Mouse (Mus musculus): ENCODE data around the gene Rtf2. TPM values are rescaled to one million over a fixed set of nuclear protein-coding genes. Genes with fewer than 3 reads are reported as not detected.

Rtf2 gene
- total RNA-seq, 1 experiment = 51.0 TPM

GRCm38 (mm10) chr2:172404239-172404638 is 36.1 kb upstream of the Rtf2 start:
- Histone ChIP-seq H3K4me3 (ENCODE audit: insufficient read depth in 1 of 2, low read depth in 1 of 2, low read length in 2 of 2, poor library complexity in 1 of 2, severe bottlenecking in 1 of 2) (no peak overlapping the region), H3K9ac (ENCODE audit: insufficient read depth, low read depth, low read length, poor library complexity, severe bottlenecking) (no peak overlapping the region), H3K27ac (ENCODE audit: insufficient read depth, low read depth, low read length, poor library complexity, severe bottlenecking) (no peak overlapping the region), H3K9me3 (ENCODE audit: control insufficient read depth, insufficient read depth, low read depth, low read length) (no peaks in the 10 kb centered on the region), H3K36me3 (ENCODE audit: control insufficient read depth, insufficient read depth, low read length, poor library complexity, severe bottlenecking) (no peaks in the 10 kb centered on the region), H3K4me1 (ENCODE audit: control insufficient read depth in 2 of 2, insufficient read depth in 2 of 2, low read length in 2 of 2, poor library complexity in 1 of 2) (peaks cover 2 to 17% of the 10 kb centered on the region in 2 experiments; a peak in 3 of 4 replicates)
- TF ChIP-seq ZNF384 (IDR thresholded peaks at IDR 0.05; ENCODE audit: low read depth, low read length) = no peak
- DNase-seq (ENCODE audit: low read depth, low spot score) = no peak
- in situ Hi-C loops (cut with MboI; ENCODE audit: low sequenced_read_pairs in 2 of 2, unreplicated experiment in 2 of 2) = no loop called here

GRCm38 (mm10) chr2:172405011-172405410 is 35.3 kb upstream of the Rtf2 start:
- in situ Hi-C loops (cut with MboI; ENCODE audit: low sequenced_read_pairs in 2 of 2, unreplicated experiment in 2 of 2) = no loop called here
- Histone ChIP-seq H3K9me3 (ENCODE audit: control insufficient read depth, insufficient read depth, low read depth, low read length) (no peaks in the 10 kb centered on the region), H3K4me3 (ENCODE audit: insufficient read depth in 1 of 2, low read depth in 1 of 2, low read length in 2 of 2, poor library complexity in 1 of 2, severe bottlenecking in 1 of 2) (no peak overlapping the region), H3K9ac (ENCODE audit: insufficient read depth, low read depth, low read length, poor library complexity, severe bottlenecking) (no peak overlapping the region), H3K4me1 (ENCODE audit: control insufficient read depth in 2 of 2, insufficient read depth in 2 of 2, low read length in 2 of 2, poor library complexity in 1 of 2) (peaks cover 0 to 12% of the 10 kb centered on the region in 2 experiments; a peak in 2 of 4 replicates), H3K36me3 (ENCODE audit: control insufficient read depth, insufficient read depth, low read length, poor library complexity, severe bottlenecking) (no peaks in the 10 kb centered on the region), H3K27ac (ENCODE audit: insufficient read depth, low read depth, low read length, poor library complexity, severe bottlenecking) (no peak overlapping the region)
- no peak for DNase-seq (ENCODE audit: low read depth, low spot score)
- TF ChIP-seq MAFK (IDR thresholded peaks at IDR 0.05; ENCODE audit: insufficient read depth, low read depth, low read length) (no peak), HCFC1 (IDR thresholded peaks at IDR 0.05; ENCODE audit: borderline replicate concordance, insufficient read depth, low read length) (no peak), ZC3H11A (IDR thresholded peaks at IDR 0.05; ENCODE audit: borderline replicate concordance, low read depth, low read length) (no peak), ZNF384 (IDR thresholded peaks at IDR 0.05; ENCODE audit: low read depth, low read length) (no peak), CHD2 (IDR thresholded peaks at IDR 0.05; ENCODE audit: low read depth, low read length) (no peak)

- no peaks in the 10 kb centered on the region for H3K9me3 ChIP-seq (ENCODE audit: control insufficient read depth, insufficient read depth, low read depth, low read length)
- in situ Hi-C loops (cut with MboI; ENCODE audit: low sequenced_read_pairs in 2 of 2, unreplicated experiment in 2 of 2) = no loop called here
- H3K4me1 ChIP-seq (ENCODE audit: control insufficient read depth in 2 of 2, insufficient read depth in 2 of 2, low read length in 2 of 2, poor library complexity in 1 of 2) = peaks cover 0 to 9% of the 10 kb centered on the region in 2 experiments; a peak in 2 of 4 replicates
- H3K36me3 ChIP-seq (ENCODE audit: control insufficient read depth, insufficient read depth, low read length, poor library complexity, severe bottlenecking) = no peaks in the 10 kb centered on the region
- DNase-seq (ENCODE audit: low read depth, low spot score) = no peak
- no peak for TF ChIP-seq MAFK (IDR thresholded peaks at IDR 0.05; ENCODE audit: insufficient read depth, low read depth, low read length)
- TF ChIP-seq CHD2 (IDR thresholded peaks at IDR 0.05; ENCODE audit: low read depth, low read length) = no peak
- no peak for TF ChIP-seq ZNF384 (IDR thresholded peaks at IDR 0.05; ENCODE audit: low read depth, low read length)
- H3K27ac ChIP-seq (ENCODE audit: insufficient read depth, low read depth, low read length, poor library complexity, severe bottlenecking) = no peak overlapping the region
- no peak overlapping the region for H3K4me3 ChIP-seq (ENCODE audit: insufficient read depth in 1 of 2, low read depth in 1 of 2, low read length in 2 of 2, poor library complexity in 1 of 2, severe bottlenecking in 1 of 2)
- no peak overlapping the region for H3K9ac ChIP-seq (ENCODE audit: insufficient read depth, low read depth, low read length, poor library complexity, severe bottlenecking)
Observed at GRCm38 (mm10) chr2:172406173-172406572, 34.2 kb upstream of the Rtf2 start.

- no peak for TF ChIP-seq CHD2 (IDR thresholded peaks at IDR 0.05; ENCODE audit: low read depth, low read length)
- TF ChIP-seq ZC3H11A (IDR thresholded peaks at IDR 0.05; ENCODE audit: borderline replicate concordance, low read depth, low read length) = no peak
- TF ChIP-seq ZNF384 (IDR thresholded peaks at IDR 0.05; ENCODE audit: low read depth, low read length) = no peak
- no peak for TF ChIP-seq HCFC1 (IDR thresholded peaks at IDR 0.05; ENCODE audit: borderline replicate concordance, insufficient read depth, low read length)
- no peak for TF ChIP-seq MAFK (IDR thresholded peaks at IDR 0.05; ENCODE audit: insufficient read depth, low read depth, low read length)
- DNase-seq (ENCODE audit: low read depth, low spot score) = no peak
- Histone ChIP-seq H3K36me3 (ENCODE audit: control insufficient read depth, insufficient read depth, low read length, poor library complexity, severe bottlenecking) (no peaks in the 10 kb centered on the region), H3K4me1 (ENCODE audit: control insufficient read depth in 2 of 2, insufficient read depth in 2 of 2, low read length in 2 of 2, poor library complexity in 1 of 2) (peaks cover 0 to 11% of the 10 kb centered on the region in 2 experiments; a peak in 2 of 4 replicates), H3K9ac (ENCODE audit: insufficient read depth, low read depth, low read length, poor library complexity, severe bottlenecking) (no peak overlapping the region), H3K27ac (ENCODE audit: insufficient read depth, low read depth, low read length, poor library complexity, severe bottlenecking) (no peak overlapping the region), H3K9me3 (ENCODE audit: control insufficient read depth, insufficient read depth, low read depth, low read length) (no peaks in the 10 kb centered on the region), H3K4me3 (ENCODE audit: insufficient read depth in 1 of 2, low read depth in 1 of 2, low read length in 2 of 2, poor library complexity in 1 of 2, severe bottlenecking in 1 of 2) (no peak overlapping the region)
- in situ Hi-C loops (cut with MboI; ENCODE audit: low sequenced_read_pairs in 2 of 2, unreplicated experiment in 2 of 2) = no loop called here
Observed at GRCm38 (mm10) chr2:172407499-172407898, 32.9 kb upstream of the Rtf2 start.

GRCm38 (mm10) chr2:172410686-172411085 is 29.7 kb upstream of the Rtf2 start:
- no peak for TF ChIP-seq MAFK (IDR thresholded peaks at IDR 0.05; ENCODE audit: insufficient read depth, low read depth, low read length)
- TF ChIP-seq HCFC1 (IDR thresholded peaks at IDR 0.05; ENCODE audit: borderline replicate concordance, insufficient read depth, low read length) = no peak
- no peak for TF ChIP-seq ZC3H11A (IDR thresholded peaks at IDR 0.05; ENCODE audit: borderline replicate concordance, low read depth, low read length)
- TF ChIP-seq CHD2 (IDR thresholded peaks at IDR 0.05; ENCODE audit: low read depth, low read length) = no peak
- TF ChIP-seq ZNF384 (IDR thresholded peaks at IDR 0.05; ENCODE audit: low read depth, low read length) = no peak
- no peak for DNase-seq (ENCODE audit: low read depth, low spot score)
- Histone ChIP-seq H3K36me3 (ENCODE audit: control insufficient read depth, insufficient read depth, low read length, poor library complexity, severe bottlenecking) (no peaks in the 10 kb centered on the region), H3K4me3 (ENCODE audit: insufficient read depth in 1 of 2, low read depth in 1 of 2, low read length in 2 of 2, poor library complexity in 1 of 2, severe bottlenecking in 1 of 2) (no peak overlapping the region), H3K9ac (ENCODE audit: insufficient read depth, low read depth, low read length, poor library complexity, severe bottlenecking) (no peak overlapping the region), H3K27ac (ENCODE audit: insufficient read depth, low read depth, low read length, poor library complexity, severe bottlenecking) (no peak overlapping the region), H3K9me3 (ENCODE audit: control insufficient read depth, insufficient read depth, low read depth, low read length) (no peaks in the 10 kb centered on the region), H3K4me1 (ENCODE audit: control insufficient read depth in 2 of 2, insufficient read depth in 2 of 2, low read length in 2 of 2, poor library complexity in 1 of 2) (peaks cover 0 to 6% of the 10 kb centered on the region in 2 experiments; a peak in 1 of 4 replicates)
- in situ Hi-C loops (cut with MboI; ENCODE audit: low sequenced_read_pairs in 2 of 2, unreplicated experiment in 2 of 2) = no loop called here
